Mouse (Mus musculus) erythroblast, embryonic 14.5 days (primary cell): ENCODE measurements around the gene Lbx2.

ENCODE experiments used
- GATA1 ChIP-seq: IDR thresholded peaks from 2 replicates; pipeline ENCODE4 v1.6.1; 2012; ENCODE audit warnings: low read length, inconsistent platforms, mixed read lengths
- TAL1 ChIP-seq: IDR thresholded peaks from 3 replicates; pipeline ENCODE4 v1.6.1; 2012; ENCODE audit warnings: low read length, inconsistent platforms, mixed read lengths

DNA sequence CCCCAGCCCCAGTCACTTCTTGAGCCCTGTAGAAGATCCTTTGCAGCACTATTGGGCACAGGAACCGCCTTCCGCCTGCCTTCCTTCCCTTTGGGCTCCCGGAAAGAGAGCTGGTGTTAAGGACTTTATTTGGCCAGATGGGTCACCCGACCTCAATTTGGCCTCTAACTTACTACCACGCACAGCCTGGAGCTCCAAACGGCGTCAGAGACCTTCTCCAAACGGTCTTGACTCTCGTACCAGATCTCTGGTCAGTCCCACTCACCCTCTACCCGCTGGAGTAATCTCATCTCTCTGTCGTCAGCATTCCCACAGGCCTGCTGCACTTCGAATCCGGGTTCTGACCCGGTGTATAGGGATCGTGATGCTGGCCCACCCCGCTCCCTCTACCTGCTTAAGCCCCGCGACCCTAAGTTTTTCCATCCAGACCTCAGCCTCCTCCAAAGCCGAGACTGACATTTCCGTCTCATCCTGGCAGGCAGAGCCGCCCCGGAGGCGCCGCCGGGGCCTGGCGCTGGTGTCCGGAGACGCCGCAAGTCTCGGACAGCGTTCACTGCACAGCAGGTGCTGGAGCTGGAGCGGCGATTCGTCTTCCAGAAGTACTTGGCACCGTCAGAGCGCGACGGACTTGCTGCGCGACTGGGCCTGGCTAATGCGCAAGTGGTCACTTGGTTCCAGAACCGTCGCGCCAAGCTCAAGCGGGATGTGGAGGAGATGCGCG is 1.2 kb downstream of the Lbx2 start:
- no peak for TF ChIP-seq GATA1
- TF ChIP-seq TAL1: no peak
